Mouse (Mus musculus) neural tube, embryonic 11.5 days (tissue): ENCODE data around the gene Prss34. TPM values are rescaled to one million over a fixed set of nuclear protein-coding genes. Genes with fewer than 3 reads are reported as not detected.

Experiments
- ATAC-seq: fragments of 200-750 bp; cut with Nextera tagmentation; 2 replicates; pipeline ENCODE4 v1.8.0; 2017; ENCODE audit warnings: moderate number of reproducible peaks, mild to moderate bottlenecking, moderate TSS enrichment, moderate library complexity; ENCODE audit not compliant: insufficient read depth, low FRiP score, low TSS enrichment
- DNase-seq: peaks from one replicate; pipeline ENCODE4 v3.0.0-alpha.2; 2015; ENCODE audit warnings: low spot score
- H3K27ac ChIP-seq: fragments of 300-500 bp; sonication (generic); 2 replicates; pipeline ENCODE4 v1.5.1; 2014; ENCODE audit warnings: low read depth, mild to moderate bottlenecking, low read length
- H3K27me3 ChIP-seq: fragments of 300-500 bp; sonication (generic); 2 replicates; pipeline ENCODE4 v1.6.1; 2014; ENCODE audit warnings: mild to moderate bottlenecking, low read length, mixed read lengths; ENCODE audit not compliant: control insufficient read depth, insufficient read depth
- H3K36me3 ChIP-seq: fragments of 300-500 bp; sonication (generic); 2 replicates; pipeline ENCODE4 v1.6.1; 2014; ENCODE audit warnings: mild to moderate bottlenecking, low read length, moderate library complexity, mixed read lengths; ENCODE audit not compliant: control insufficient read depth, insufficient read depth
- H3K4me1 ChIP-seq: fragments of 300-500 bp; sonication (generic); 2 replicates; pipeline ENCODE4 v1.6.1; 2014; ENCODE audit warnings: low read length, mixed read lengths; ENCODE audit not compliant: control insufficient read depth, insufficient read depth
- H3K4me2 ChIP-seq: fragments of 300-500 bp; sonication (generic); 2 replicates; pipeline ENCODE4 v1.6.1; 2014; ENCODE audit warnings: low read depth, mild to moderate bottlenecking, moderate library complexity
- H3K4me3 ChIP-seq: fragments of 300-500 bp; sonication (generic); 2 replicates; pipeline ENCODE4 v1.5.1; 2014; ENCODE audit warnings: low read depth, low read length
- H3K9ac ChIP-seq: fragments of 300-500 bp; sonication (generic); 2 replicates; pipeline ENCODE4 v1.6.1; 2014; ENCODE audit warnings: mild to moderate bottlenecking, low read length
- H3K9me3 ChIP-seq: fragments of 300-500 bp; sonication (generic); 2 replicates; pipeline ENCODE4 v1.6.1; 2016; ENCODE audit warnings: low read length; ENCODE audit not compliant: control insufficient read depth
- WGBS: fragments of 180-500 bp; shearing (Covaris S2); extraction: QIAGEN DNeasy Blood & Tissue Kit; methylation state at CpG from one replicate; pipeline ENCODE4 v1.1.7; 2014; 5-methylcytosine and 5-hydroxymethylcytosine counted together
- polyA plus RNA-seq: library from polyadenylated mRNA; unstranded; fragments of >200 nt; fragmentation: Nextera tagmentation; extraction: Ambion mirVana; gene quantifications from 2 replicates; pipeline ENCODE4 v1.2.1, GENCODE M21; 2014

The Prss34 gene
- polyA plus RNA-seq, 1 experiment from 2014 or later = 0.25 TPM

DNA sequence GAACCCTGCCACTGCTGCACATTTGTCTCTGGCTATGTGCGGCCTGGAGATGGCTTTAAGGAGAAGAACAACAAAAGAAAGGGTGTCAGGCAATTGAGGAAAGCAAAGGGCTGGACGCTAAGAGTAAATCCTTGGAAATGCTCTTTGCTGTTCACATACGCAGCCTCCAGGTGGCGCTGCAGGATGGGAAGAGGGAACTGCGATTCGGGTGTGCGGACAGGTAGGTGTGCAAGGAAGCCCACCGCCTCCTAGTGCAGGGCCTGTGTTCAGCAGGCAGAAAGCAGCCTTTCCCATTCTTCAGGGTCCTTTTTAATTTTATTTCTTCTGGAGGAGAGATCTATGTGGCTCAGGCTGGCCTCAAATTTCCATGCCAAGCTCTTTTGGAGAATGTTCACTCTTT, 35.7 kb downstream of the Prss34 start:
- ATAC-seq = no peak
- Histone ChIP-seq H3K36me3 (no peaks in the 10 kb centered on the region), H3K9ac (no peak overlapping the region), H3K9me3 (no peaks in the 10 kb centered on the region), H3K4me2 (no peak overlapping the region), H3K4me1 (no peaks in the 10 kb centered on the region), H3K27me3 (no peaks in the 10 kb centered on the region), H3K4me3 (no peak overlapping the region), H3K27ac (no peak overlapping the region)
- WGBS = 3% methylated on average over 8 of the region's 8 CpGs
- DNase-seq = peak; percentile 82

DNA sequence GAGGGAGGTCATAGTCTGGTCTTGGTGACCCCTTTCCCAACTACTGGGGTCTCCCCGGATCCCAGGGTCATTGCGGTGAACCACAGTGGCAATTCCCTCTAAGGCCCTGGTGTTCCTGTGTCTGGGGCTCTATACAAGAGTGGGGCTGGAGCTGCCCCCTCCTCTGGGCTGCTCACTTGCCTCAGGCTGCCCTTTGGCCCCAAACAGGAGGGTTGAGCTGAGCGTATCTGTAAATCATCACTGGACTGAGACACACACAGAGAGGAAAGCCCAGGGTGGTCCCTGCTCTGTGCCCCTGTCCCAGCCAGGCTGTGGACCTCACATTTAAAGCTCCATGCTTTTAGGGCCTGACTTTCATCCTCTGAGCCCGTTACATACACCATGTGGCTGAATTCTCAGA, 40.0 kb downstream of the Prss34 start:
- ATAC-seq = no peak
- Histone ChIP-seq H3K36me3 (no peaks in the 10 kb centered on the region), H3K9ac (no peak overlapping the region), H3K27ac (no peak overlapping the region), H3K4me2 (no peak overlapping the region), H3K27me3 (no peaks in the 10 kb centered on the region), H3K4me1 (no peaks in the 10 kb centered on the region), H3K4me3 (no peak overlapping the region), H3K9me3 (no peaks in the 10 kb centered on the region)
- 85% methylated on average over 4 of the region's 4 CpGs for WGBS
- no peak for DNase-seq

DNA sequence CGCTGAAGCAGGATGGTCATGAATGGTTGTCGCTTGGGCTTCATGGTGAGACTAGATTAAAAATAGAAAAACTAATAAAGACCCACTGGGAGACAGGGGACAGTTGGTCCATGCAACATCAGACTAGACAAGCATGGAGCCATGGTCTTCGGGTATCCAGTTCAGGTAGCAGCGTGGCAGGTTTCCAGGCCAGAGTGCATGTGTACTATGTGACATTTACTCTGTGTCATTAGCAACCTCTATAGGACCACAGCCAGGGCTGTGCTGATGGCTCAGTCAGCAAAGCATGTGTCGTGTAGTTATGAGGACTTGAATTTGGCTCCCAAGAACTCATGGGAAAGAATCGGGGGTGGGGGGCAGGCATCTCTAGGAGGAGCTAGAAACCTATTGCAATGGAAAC, 41.8 kb downstream of the Prss34 start:
- no peaks in the 10 kb centered on the region for H3K4me1 ChIP-seq

DNA sequence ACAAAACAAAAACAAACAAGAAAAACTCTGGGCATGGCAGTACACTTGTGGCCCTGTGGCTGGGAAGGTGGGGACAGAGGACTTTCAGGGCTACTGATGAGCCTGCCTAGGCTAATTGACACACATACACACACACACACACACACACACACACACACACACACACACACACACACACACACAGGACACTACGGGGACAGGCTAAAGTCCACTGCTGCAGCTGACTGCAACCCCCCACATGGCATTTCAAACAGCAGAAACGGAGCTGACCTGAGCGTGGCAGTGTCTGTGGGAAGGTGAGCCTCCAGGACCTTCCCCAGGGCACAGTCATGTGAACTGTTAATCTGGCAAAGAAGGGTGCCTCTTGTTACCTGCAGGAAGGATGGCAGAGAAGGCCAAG, 43.3 kb downstream of the Prss34 start:
- Histone ChIP-seq H3K27me3 (no peaks in the 10 kb centered on the region), H3K27ac (no peak overlapping the region), H3K36me3 (no peaks in the 10 kb centered on the region), H3K9ac (no peak overlapping the region), H3K4me3 (no peak overlapping the region), H3K4me1 (no peaks in the 10 kb centered on the region), H3K9me3 (no peaks in the 10 kb centered on the region), H3K4me2 (no peak overlapping the region)
- no peak for DNase-seq
- 75% methylated on average over 3 of the region's 3 CpGs for WGBS
- ATAC-seq = no peak

More for the DNA sequence above, 41.8 kb downstream of the Prss34 start:
- Histone ChIP-seq H3K9ac (no peak overlapping the region), H3K9me3 (no peaks in the 10 kb centered on the region), H3K4me2 (no peak overlapping the region), H3K36me3 (no peaks in the 10 kb centered on the region), H3K4me3 (no peak overlapping the region), H3K27me3 (no peaks in the 10 kb centered on the region), H3K27ac (no peak overlapping the region)
- WGBS = 85% methylated on average over 6 of the region's 6 CpGs
- ATAC-seq (no peak), DNase-seq (no peak)

DNA sequence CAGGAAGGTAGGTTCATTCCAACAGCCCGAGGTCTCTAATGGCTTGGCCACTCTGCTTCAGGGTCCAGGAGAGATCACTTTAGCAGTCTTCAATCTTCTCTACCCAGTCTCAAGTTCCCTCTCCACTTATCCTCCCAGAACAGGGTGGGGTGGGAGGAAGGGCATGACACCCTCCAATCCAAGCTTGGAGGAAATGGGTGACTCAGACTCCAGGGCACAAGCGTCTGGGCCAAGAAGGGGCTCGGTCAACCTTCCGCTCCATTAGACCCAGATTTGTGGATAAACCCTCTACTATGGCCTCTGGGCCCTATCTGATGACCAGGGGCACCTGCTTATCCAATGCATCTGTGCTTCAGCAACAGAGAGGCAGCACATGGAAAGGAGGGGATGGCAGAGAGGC, 47.3 kb downstream of the Prss34 start, which contains the start of gene Tpsab1:
TSS of gene Tpsab1 (minus strand) at position 101 of the 400 bp plus-strand sequence.
- no peaks in the 10 kb centered on the region for H3K27me3 ChIP-seq
- H3K4me2 ChIP-seq = no peak within 1 kb of the TSS
- 95% methylated on average over 4 of the region's 4 CpGs for WGBS
- no peak within 1 kb of the TSS for H3K27ac ChIP-seq
- H3K9ac ChIP-seq = no peak within 1 kb of the TSS
- ATAC-seq (no peak), DNase-seq (no peak)
- no peaks in the 10 kb centered on the region for H3K9me3 ChIP-seq
- H3K4me3 ChIP-seq = no peak within 1 kb of the TSS
- H3K4me1 ChIP-seq = no peaks in the 10 kb centered on the region
- no peaks in the 10 kb centered on the region for H3K36me3 ChIP-seq

Other genes starting within 250 kb of the Prss34 start
- 11.4 and 13.3 TPM in 2 replicates for gene Tmem204, start 214.8 kb upstream of the Prss34 start, polyA plus RNA-seq
- gene Telo2, start 182.4 kb upstream of the Prss34 start, polyA plus RNA-seq = 29.9 and 31.8 TPM in 2 replicates
- not detected in 2 replicates for gene Ptx4, start 177.6 kb upstream of the Prss34 start, polyA plus RNA-seq
- 20.5 and 22.4 TPM in 2 replicates for gene Clcn7, start 165.0 kb upstream of the Prss34 start, polyA plus RNA-seq
- gene Ccdc154, start 135.9 kb upstream of the Prss34 start, polyA plus RNA-seq = not detected in 2 replicates
- not detected in 2 replicates for gene Gm38655, start 122.9 kb upstream of the Prss34 start, polyA plus RNA-seq
- gene BC003965, start 113.8 kb upstream of the Prss34 start, polyA plus RNA-seq = 30.5 and 31.8 TPM in 2 replicates
- gene Unkl, start 110.0 kb upstream of the Prss34 start, polyA plus RNA-seq = 5.6 and 6.9 TPM in 2 replicates
- 51.9 and 58.7 TPM in 2 replicates for gene Gnptg, start 58.3 kb upstream of the Prss34 start, polyA plus RNA-seq
- 59.8 and 63.6 TPM in 2 replicates for gene Tsr3, start 58.2 kb upstream of the Prss34 start, polyA plus RNA-seq
- gene Baiap3, start 42.0 kb upstream of the Prss34 start, polyA plus RNA-seq = 1.4 and 1.8 TPM in 2 replicates
- 774 and 803 TPM in 2 replicates for gene Ube2i, start 23.8 kb upstream of the Prss34 start, polyA plus RNA-seq
- gene Prss28, start 10.3 kb downstream of the Prss34 start, polyA plus RNA-seq = not detected in 2 replicates
- gene Prss29, start 20.3 kb downstream of the Prss34 start, polyA plus RNA-seq = not detected in 2 replicates
- gene Tpsab1, start 47.2 kb downstream of the Prss34 start, polyA plus RNA-seq = not detected in 2 replicates
- not detected in 2 replicates for gene Tpsb2, start 67.9 kb downstream of the Prss34 start, polyA plus RNA-seq
- 0.37 and 0.46 TPM in 2 replicates for gene Tpsg1, start 70.9 kb downstream of the Prss34 start, polyA plus RNA-seq
- gene Cacna1h, start 135.4 kb downstream of the Prss34 start, polyA plus RNA-seq = 9.7 and 13.3 TPM in 2 replicates
- gene Tekt4, start 156.2 kb downstream of the Prss34 start, polyA plus RNA-seq = 0.25 and 0.46 TPM in 2 replicates
- gene Sstr5, start 198.9 kb downstream of the Prss34 start, polyA plus RNA-seq = not detected in 2 replicates